Mouse (Mus musculus) left cerebral cortex, adult 2 months (tissue): Measurements from ENCODE around the gene Elovl6. TPM values are rescaled to one million over a fixed set of nuclear protein-coding genes. Genes with fewer than 3 reads are reported as not detected.

Experiments
- DNase-seq, 2 experiments: peaks; one replicate each; pipeline ENCODE4 v3.0.0; 2021 to 2022; ENCODE audit warnings: low spot score in 2 of 2, mixed read lengths in 1 of 2; ENCODE audit errors: extremely low spot score in 1 of 2
- H3K27ac ChIP-seq: fragments of 200-600 bp; 2 replicates; pipeline ENCODE4 v1.8.1; 2022
- H3K4me3 ChIP-seq: fragments of 200-600 bp; 2 replicates; pipeline ENCODE4 v1.8.1; 2022
- CTCF ChIP-seq: fragments of 200-600 bp; IDR thresholded peaks from 2 replicates; pipeline ENCODE4 v1.8.1; 2022; ENCODE audit warnings: antibody characterized with exemption, mild to moderate bottlenecking, moderate library complexity
- intact Hi-C: fragments of 180-260 bp; cut with DNase I; formaldehyde crosslinking; loops from one replicate; pipeline ENCODE4 v1.15.1; 2025
- total RNA-seq, 2 experiments: library from RNA; stranded (reverse); gene quantifications; 2 replicates each; pipeline ENCODE4 v1.2.3; 2021

Elovl6 gene
- total RNA-seq, 2 experiments from 2014 or later: 27.5 to 29.3 TPM

DNA sequence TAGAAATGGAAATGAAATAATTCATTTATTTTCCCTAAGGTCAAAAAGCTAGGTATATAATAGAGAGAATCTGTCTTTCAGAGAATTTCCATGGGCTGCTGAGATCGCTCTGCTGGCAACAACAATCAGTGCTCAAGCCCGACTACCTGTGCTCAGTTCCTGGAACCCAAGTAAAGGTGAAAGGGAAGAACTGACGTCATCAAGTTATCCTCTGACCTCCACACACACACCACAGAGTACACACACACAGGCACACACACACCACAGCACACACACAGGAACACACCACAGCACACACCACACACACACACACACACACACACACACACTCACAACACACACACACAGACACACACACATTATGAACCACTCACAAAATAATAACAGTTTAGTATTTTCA lies 5.1 kb upstream of the Elovl6 start:
- no peak overlapping the region for H3K27ac ChIP-seq
- no peak for TF ChIP-seq CTCF
- no peak for DNase-seq
- intact Hi-C loops: no loop called here
- no peak overlapping the region for H3K4me3 ChIP-seq

DNA sequence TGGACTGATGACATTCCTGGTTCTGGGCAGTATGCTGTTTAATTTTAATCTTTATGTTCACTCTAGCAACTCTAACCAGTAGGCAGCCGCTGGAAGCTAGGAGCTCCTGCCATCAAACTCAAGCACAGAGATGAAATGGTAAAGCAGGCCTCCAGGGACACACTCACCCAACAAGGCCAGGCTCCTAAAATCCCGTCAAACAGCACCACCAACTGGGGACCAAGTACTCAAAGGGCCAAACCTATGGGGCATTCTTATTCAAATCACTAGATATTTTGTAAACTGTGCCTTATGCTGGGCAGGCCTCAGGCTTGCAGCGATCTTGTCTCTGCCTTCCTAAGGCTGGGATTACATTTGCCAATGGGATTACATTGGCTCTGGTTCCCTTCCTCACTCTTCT lies 2.8 kb upstream of the Elovl6 start:
- no peak; the same call in 1 of the 2 replicates for TF ChIP-seq CTCF
- intact Hi-C loops: no loop called here

DNA sequence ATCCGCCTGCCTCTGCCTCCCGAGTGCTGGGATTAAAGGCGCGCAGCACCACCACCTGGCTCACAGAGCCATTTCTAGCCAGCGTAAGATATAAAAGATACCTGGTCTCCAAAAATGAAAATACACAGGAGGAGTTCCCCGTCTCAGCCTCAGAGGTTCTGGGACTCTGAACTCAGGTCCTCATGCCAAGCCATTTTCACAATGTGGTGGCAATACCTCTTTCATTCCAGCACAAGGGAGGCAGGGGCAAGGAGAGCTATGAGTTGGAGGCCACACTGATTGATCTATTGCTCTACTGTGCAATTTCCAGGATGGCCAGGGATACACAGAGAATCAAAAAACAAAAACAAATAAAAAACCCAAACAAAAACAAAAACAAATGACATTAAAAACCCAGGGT lies 1.7 kb upstream of the Elovl6 start:
- DNase-seq: no peak
- TF ChIP-seq CTCF: no peak
- H3K27ac ChIP-seq: no peak overlapping the region
- intact Hi-C loops: no loop called here
- H3K4me3 ChIP-seq: no peak overlapping the region

More for the DNA sequence above, 2.8 kb upstream of the Elovl6 start:
- no peak overlapping the region for H3K4me3 ChIP-seq
- no peak overlapping the region for H3K27ac ChIP-seq
- no peak for DNase-seq

DNA sequence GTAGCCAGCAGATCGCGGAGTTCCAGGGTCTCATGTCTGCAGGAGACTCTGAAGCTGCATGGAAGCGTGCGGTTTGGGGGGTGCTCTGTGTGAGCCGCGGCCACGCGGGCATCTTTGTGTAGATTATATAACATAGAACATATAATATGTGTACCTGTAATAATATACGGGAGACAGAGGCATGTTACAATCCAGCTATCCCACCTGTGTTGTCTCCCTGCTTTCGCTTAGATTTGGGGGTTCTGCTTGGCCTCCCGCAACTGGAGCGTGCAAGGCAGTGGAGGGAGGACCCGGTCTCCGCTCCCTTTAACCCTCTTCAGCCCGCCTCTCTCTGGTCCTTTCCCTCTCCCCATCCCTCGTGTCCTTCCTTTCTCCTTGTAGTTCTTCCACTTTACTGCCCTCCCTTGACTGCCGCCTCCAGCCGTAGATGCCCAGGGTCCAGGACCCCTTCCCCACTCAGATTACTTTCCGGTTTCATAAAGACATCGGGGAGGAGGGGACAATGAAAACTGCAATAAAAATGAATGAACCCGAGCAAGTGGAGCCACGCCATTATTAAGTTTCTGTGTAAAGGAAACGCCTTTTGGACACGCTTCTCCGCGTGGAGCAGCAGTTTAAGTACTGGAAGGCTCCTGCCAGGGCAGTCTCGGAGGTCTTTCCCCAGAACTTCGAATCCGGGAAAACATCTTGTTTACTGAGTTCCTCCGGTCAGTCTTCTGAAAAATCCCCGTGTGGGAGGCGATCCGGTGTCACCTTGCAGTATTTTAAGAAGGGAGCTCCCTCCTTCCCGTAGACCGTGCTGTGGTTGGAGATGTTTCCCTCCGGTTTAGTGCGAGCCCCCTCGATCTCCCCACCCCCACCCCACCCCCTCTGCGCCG lies 949 bp downstream of the Elovl6 start:
- Histone ChIP-seq H3K27ac (peak overlapping the region; percentile 94), H3K4me3 (peak overlapping the region; percentile 92)
- no peak for TF ChIP-seq CTCF
- intact Hi-C loops: loop anchor here (1.0 to 2.0 kb wide), 3 partner anchors 101 to 228 kb away; no protein-coding TSS in a partner anchor
- peak; percentile 44 to 54 for DNase-seq

DNA sequence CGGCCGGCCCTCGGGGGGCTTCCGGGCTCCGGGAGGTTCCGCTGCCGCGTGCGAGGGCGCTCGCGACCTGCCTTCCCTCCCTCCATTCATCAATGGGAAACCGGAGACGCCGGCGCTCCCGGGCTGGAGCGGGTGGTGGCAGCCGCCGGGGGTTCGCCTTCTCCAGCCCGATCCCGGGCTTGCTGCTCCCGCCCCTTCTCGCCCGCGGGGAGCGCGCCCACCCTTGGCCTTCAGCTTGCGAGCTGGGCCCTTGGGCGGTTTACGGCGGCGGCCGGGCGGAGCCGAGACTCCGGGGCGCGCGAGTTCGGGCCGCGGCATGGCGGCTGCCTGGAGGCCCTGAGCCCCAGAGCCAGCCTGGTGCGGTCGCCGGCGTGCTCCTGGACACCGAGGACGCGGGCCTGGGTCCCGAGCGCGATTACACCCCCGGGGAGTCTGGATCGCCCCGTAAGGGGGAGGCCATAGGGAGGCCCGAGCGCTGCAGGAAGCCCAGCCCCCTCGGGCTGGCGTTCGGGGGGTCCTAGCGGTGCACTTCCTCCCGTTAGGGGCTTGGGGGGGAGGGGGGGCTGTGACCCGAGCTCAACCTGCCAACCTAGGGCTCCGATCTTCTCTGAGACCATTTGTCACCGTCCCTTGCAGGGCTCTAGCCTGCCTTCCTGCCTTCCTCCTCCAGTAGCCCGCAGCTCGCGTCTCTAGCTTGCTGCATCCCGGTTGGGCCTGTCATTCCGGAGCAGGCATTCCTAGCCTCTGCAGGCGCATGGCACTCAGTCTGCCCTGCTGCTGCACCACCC lies 1.8 kb downstream of the Elovl6 start:
- intact Hi-C loops: loop anchor here (1.0 to 2.0 kb wide), 4 partner anchors 57 to 229 kb away; no protein-coding TSS in a partner anchor
- peak; percentile 67 to 74 for DNase-seq
- peak overlapping the region; percentile 92 for H3K4me3 ChIP-seq
- no peak; the same call in none of the 2 replicates for TF ChIP-seq CTCF
- H3K27ac ChIP-seq: peak overlapping the region; percentile 94

DNA sequence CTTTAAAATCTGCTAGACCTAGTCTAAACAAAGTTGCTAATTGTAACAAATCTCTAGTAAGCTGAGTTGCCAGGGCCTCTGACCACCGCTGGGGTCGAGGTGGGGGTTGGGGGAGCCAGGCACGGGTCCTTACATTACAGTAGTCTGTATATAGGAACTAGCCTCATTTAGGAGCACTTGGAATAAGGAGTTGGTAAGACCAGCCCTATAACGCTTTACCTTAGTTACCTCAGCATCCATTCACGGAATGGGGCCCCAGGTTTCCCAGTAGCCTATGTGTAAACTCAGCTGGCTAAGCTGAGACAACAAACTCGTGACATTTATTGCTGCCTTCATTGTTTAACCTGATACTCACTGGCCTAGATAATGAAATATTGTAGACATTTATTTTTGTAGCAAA lies 3.3 kb downstream of the Elovl6 start:
- TF ChIP-seq CTCF: no peak
- H3K4me3 ChIP-seq: peak overlapping the region; percentile 92
- H3K27ac ChIP-seq: peak overlapping the region; percentile 86
- DNase-seq: no peak
- intact Hi-C loops: loop anchor here (2.0 kb wide), 1 partner anchor 55 kb away; no protein-coding TSS in a partner anchor

DNA sequence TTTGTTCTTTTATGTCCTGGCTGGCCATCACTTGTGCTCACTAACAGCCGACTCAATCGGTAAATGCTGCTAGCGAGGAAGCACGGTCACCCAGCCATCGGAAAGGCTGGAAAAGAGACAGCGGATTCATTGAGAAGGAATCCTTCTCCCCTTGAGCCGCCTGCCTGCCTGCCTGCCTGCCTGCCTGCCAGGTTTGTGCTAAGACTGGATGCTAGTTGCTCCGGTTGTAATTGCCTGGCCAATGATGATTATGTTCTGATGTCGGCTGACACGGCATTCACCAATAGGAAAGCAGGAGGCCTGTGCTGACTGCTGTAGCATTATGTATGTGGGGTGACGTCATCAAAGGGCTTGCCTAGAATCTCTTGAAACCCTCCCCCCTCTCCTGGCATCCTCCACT lies 4.0 kb downstream of the Elovl6 start:
- H3K27ac ChIP-seq: peak overlapping the region; percentile 86
- TF ChIP-seq CTCF: no peak
- DNase-seq: peak; percentile 90 to 91
- peak overlapping the region; percentile 92 for H3K4me3 ChIP-seq
- intact Hi-C loops: no loop called here

DNA sequence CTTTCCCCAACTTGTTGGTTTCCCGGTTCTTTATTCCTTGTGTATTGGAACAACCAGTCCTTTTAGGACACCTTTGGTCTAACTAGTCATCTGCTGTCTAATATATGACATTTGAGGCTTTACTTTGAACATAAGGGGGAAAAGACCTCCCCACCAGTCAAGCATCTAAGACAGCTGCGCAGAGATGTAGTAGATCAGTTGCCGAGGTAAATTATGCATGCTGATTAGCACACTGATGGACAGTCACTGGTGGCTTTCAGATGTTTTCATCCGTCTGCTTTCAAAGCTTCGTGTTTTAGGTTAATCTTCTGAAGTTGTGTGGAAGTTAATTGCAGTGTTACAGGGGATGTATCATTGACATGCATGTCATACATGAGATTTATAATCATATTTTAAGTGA lies 5.8 kb downstream of the Elovl6 start:
- no peak for DNase-seq
- no peak for TF ChIP-seq CTCF
- intact Hi-C loops: no loop called here
- no peak overlapping the region for H3K27ac ChIP-seq
- H3K4me3 ChIP-seq: no peak overlapping the region

DNA sequence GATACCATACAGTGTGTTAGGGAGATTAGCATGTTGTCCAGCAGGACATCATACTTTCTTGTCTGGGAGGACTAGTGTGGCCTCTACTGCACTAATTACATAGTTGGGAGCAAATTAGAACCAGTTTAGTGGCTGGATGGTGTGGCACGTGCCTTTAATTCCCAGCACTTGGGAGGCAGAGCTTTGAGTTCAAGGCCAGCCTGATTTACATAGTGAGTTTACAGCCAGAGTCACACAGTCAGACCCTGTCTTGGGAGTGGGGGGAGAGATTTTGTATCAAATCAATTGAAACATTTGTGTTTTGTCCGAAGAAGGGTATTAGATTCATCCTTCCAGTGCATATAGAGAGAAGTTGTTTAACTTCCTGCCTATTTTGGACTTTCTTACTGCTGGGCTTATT lies 8.7 kb downstream of the Elovl6 start:
- Histone ChIP-seq H3K4me3 (no peak overlapping the region), H3K27ac (no peak overlapping the region)
- no peak for DNase-seq
- intact Hi-C loops: no loop called here
- TF ChIP-seq CTCF: no peak

DNA sequence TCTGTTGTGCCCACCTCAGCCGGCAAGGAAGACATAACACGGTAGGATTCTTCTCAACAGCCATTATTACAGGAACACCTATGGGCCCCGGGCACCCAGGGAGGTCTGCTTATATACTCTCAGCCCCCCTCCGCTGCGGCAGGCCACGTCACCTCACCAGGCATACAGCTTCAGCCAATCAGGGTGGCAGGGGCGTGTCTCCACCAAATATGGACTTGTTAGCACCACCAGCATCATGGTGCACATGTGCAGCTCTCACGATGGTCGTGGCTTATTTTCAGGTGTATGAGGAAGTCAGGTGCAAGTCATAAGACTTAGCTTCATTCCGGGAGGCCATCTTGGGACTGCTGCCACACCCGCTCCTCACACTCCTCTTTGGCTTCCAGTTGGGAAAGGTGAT lies 9.3 kb downstream of the Elovl6 start:
- no peak for DNase-seq
- TF ChIP-seq CTCF: no peak
- no peak overlapping the region for H3K4me3 ChIP-seq
- intact Hi-C loops: no loop called here
- no peak overlapping the region for H3K27ac ChIP-seq

DNA sequence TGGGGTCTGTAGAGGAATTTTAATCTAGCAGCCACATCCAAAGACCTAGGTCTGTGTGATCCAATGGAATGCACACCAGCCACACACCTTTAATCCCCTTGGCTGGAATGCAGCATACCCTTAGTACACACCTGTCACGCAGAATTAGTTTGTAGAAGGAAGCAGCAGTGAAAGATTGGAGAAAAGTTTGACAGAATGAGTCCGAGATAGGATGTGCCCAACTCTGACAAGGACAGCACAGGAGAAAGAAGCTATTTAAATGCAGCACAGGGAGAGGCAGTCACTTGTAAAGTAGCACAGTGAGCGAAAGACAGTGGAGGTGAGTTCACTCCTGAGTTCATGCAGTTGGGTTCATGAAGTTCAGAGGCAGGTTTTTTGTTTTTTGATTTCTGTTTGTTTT lies 11.2 kb downstream of the Elovl6 start:
- no peak for TF ChIP-seq CTCF
- Histone ChIP-seq H3K4me3 (no peak overlapping the region), H3K27ac (no peak overlapping the region)
- intact Hi-C loops: no loop called here
- DNase-seq: no peak

DNA sequence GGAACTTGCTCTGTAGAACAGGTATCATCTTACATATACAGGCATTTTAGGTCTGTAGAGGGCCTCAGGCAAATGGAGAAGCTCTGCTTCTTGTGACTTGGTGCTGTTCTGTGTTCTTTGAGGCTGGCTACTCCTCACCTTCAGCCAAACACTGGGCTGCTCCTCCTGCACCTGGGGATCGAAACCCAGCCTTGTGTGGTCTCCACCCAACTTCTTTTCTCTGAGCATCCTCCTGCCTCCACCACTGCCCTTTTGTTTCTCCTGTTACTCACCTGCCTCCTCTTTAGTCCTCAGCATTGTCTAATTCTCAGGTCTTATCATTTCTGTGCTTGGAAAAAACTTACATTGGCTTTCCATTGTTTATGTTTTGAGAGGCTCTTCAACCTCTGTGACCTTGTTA lies 12.1 kb downstream of the Elovl6 start:
- intact Hi-C loops: no loop called here
- no peak for DNase-seq
- H3K4me3 ChIP-seq: no peak overlapping the region

More for the DNA sequence above, 12.1 kb downstream of the Elovl6 start:
- TF ChIP-seq CTCF: no peak
- no peak overlapping the region for H3K27ac ChIP-seq
